Comparison of ENCODE assay signal across 27 mouse cellular contexts in the genomic region with DNA sequence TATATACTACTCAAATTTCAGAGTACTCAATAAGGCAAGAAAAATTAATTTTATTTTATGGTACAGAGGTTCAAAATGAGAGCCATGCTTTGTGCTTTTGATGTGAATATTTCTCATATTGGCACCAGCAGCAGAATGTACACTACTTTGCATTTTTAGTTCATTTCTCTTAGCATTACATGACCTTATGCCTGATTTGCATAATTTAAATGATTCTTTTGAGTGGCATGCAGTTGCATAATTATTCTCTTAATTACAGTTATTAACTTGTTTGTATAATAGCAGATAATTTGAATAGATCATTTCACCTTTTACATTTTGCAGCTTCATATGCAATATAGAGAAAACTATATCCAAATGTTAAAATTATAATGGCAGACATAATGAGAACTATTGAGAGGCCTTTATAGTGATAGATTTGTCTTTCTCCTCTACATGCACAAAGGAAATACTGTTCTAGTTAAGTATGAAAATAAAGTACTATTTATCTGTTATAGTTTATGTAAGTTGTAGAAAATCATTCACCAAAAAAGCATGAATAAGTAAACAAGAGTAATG.
"Had no signal": no experiment of that assay in that cellular context is flagged by ENCODE, and none has a peak within 500 bp of the region (broad histone marks: within the 10 kb centered on the region; RNA-seq: fewer than 3 reads in every experiment).

No protein-coding gene starts in this region.

- H3K9me3 ChIP-seq: heart, embryonic 10.5 days; heart, embryonic 12.5 days; hindbrain, embryonic 10.5 days; hindbrain, embryonic 12.5 days; hindbrain, embryonic 15.5 days; kidney, embryonic 15.5 days; limb, embryonic 10.5 days; limb, embryonic 12.5 days; liver, embryonic 13.5 days; liver, embryonic 15.5 days had no signal

- H3K36me3 ChIP-seq: heart, embryonic 10.5 days; heart, embryonic 12.5 days; hindbrain, embryonic 10.5 days; hindbrain, embryonic 12.5 days; hindbrain, embryonic 15.5 days; kidney, embryonic 15.5 days; limb, embryonic 10.5 days; limb, embryonic 12.5 days; liver, embryonic 13.5 days; liver, embryonic 15.5 days had no signal

- H3K9ac ChIP-seq: heart, embryonic 12.5 days; hindbrain, embryonic 12.5 days; hindbrain, embryonic 15.5 days; kidney, embryonic 15.5 days; limb, embryonic 12.5 days; liver, embryonic 13.5 days; liver, embryonic 15.5 days had no signal

- ATAC-seq: hindbrain, postnatal 0 days; intestine, embryonic 16.5 days had no signal

- H3K27me3 ChIP-seq: heart, embryonic 12.5 days; hindbrain, embryonic 12.5 days; hindbrain, embryonic 15.5 days; kidney, embryonic 15.5 days; limb, embryonic 12.5 days; liver, embryonic 13.5 days; liver, embryonic 15.5 days had no signal

- H3K27ac ChIP-seq: gastrocnemius, adult 2 months; heart, embryonic 10.5 days; hindbrain, embryonic 10.5 days; hindbrain, embryonic 12.5 days; hindbrain, embryonic 15.5 days; hindbrain, postnatal 0 days; kidney, embryonic 15.5 days; kidney, postnatal 0 days; left cerebral cortex, adult 2 months; limb, embryonic 10.5 days; limb, embryonic 12.5 days; liver, embryonic 13.5 days; liver, embryonic 15.5 days had no signal

- H3K4me1 ChIP-seq: heart, embryonic 10.5 days; heart, embryonic 12.5 days; hindbrain, embryonic 10.5 days; hindbrain, embryonic 12.5 days; hindbrain, embryonic 15.5 days; kidney, embryonic 15.5 days; limb, embryonic 10.5 days; limb, embryonic 12.5 days; liver, embryonic 13.5 days; liver, embryonic 15.5 days had no signal

- H3K4me2 ChIP-seq: heart, embryonic 12.5 days; hindbrain, embryonic 12.5 days; hindbrain, embryonic 15.5 days; kidney, embryonic 15.5 days; limb, embryonic 12.5 days; liver, embryonic 11.5 days; liver, embryonic 13.5 days; liver, embryonic 15.5 days had no signal

- DNase-seq: gastrocnemius, adult 2 months; gastrocnemius, postnatal 10 days; gastrocnemius, postnatal 25 days; heart, adult 18-20 months; heart, postnatal 10 days; heart, postnatal 4 days; kidney, adult 11 months; kidney, adult 2 months; kidney, adult 9 months; kidney, postnatal 14 days; kidney, postnatal 36 days; liver; liver, embryonic 13.5 days had no signal

- H3K4me3 ChIP-seq: gastrocnemius, adult 2 months; heart, embryonic 10.5 days; heart, embryonic 12.5 days; hindbrain, embryonic 10.5 days; hindbrain, embryonic 12.5 days; hindbrain, embryonic 15.5 days; kidney, embryonic 15.5 days; left cerebral cortex, adult 2 months; limb, embryonic 10.5 days; limb, embryonic 12.5 days; liver, embryonic 13.5 days; liver, embryonic 15.5 days had no signal
